Mouse (Mus musculus): ENCODE measurements at regions not wholly inside any gene's neighbourhood (a gene's known extent, or its start where the extent isn't known, plus 50 kb on each side); places are given as distances from the start of the nearest gene placed in this dataset.

GRCm38 (mm10) chr12:107771809-107772208 lies 231.6 kb downstream of the Bcl11b start:
- no peaks in the 10 kb centered on the region for H3K36me3 ChIP-seq (ENCODE audit: insufficient read depth, low read length)
- peak; percentile 77 for ATAC-seq (ENCODE audit: low FRiP score, low TSS enrichment)

GRCm38 (mm10) chr12:107778046-107778445 lies 225.4 kb downstream of the Bcl11b start:
- no peaks in the 10 kb centered on the region for H3K4me1 ChIP-seq (ENCODE audit: insufficient read depth, low read length)
- no peak overlapping the region for H3K27ac ChIP-seq (ENCODE audit: low read length)
- no peak for ATAC-seq (ENCODE audit: low FRiP score, low TSS enrichment)
- H3K9ac ChIP-seq (replicated peaks; ENCODE audit: low read length) = no peak overlapping the region
- H3K36me3 ChIP-seq (ENCODE audit: insufficient read depth, low read length) = no peaks in the 10 kb centered on the region
- no peak overlapping the region for H3K4me2 ChIP-seq (replicated peaks; ENCODE audit: low read depth, low read length)
- H3K27me3 ChIP-seq (ENCODE audit: insufficient read depth, low read length) = no peaks in the 10 kb centered on the region
- no peaks in the 10 kb centered on the region for H3K9me3 ChIP-seq (ENCODE audit: low read length)
- 70% methylated on average over 9 of the region's 9 CpGs for WGBS
- H3K4me3 ChIP-seq (ENCODE audit: low read length) = no peak overlapping the region

More at GRCm38 (mm10) chr12:107771809-107772208, 231.6 kb downstream of the Bcl11b start:
- Histone ChIP-seq H3K4me3 (ENCODE audit: low read length) (no peak overlapping the region), H3K4me2 (replicated peaks; ENCODE audit: low read depth, low read length) (no peak overlapping the region), H3K27ac (ENCODE audit: low read length) (no peak overlapping the region), H3K4me1 (ENCODE audit: insufficient read depth, low read length) (no peaks in the 10 kb centered on the region), H3K27me3 (ENCODE audit: insufficient read depth, low read length) (no peaks in the 10 kb centered on the region), H3K9ac (replicated peaks; ENCODE audit: low read length) (no peak overlapping the region), H3K9me3 (ENCODE audit: low read length) (no peaks in the 10 kb centered on the region)
- 28% methylated on average over 3 of the region's 3 CpGs for WGBS

GRCm38 (mm10) chr12:107779306-107780057 lies 223.9 kb downstream of the Bcl11b start:
- no peaks in the 10 kb centered on the region for H3K4me1 ChIP-seq (ENCODE audit: insufficient read depth, low read length)
- H3K4me3 ChIP-seq (ENCODE audit: low read length) = no peak overlapping the region
- 86% methylated on average over 13 of the region's 13 CpGs for WGBS
- no peak overlapping the region for H3K4me2 ChIP-seq (replicated peaks; ENCODE audit: low read depth, low read length)
- H3K27ac ChIP-seq (ENCODE audit: low read length) = no peak overlapping the region
- no peak overlapping the region for H3K9ac ChIP-seq (replicated peaks; ENCODE audit: low read length)
- no peaks in the 10 kb centered on the region for H3K9me3 ChIP-seq (ENCODE audit: low read length)
- H3K36me3 ChIP-seq (ENCODE audit: insufficient read depth, low read length) = no peaks in the 10 kb centered on the region
- ATAC-seq (ENCODE audit: low FRiP score, low TSS enrichment) = no peak
- H3K27me3 ChIP-seq (ENCODE audit: insufficient read depth, low read length) = no peaks in the 10 kb centered on the region

- Histone ChIP-seq H3K4me1 (ENCODE audit: insufficient read depth, low read length) (no peaks in the 10 kb centered on the region), H3K9me3 (ENCODE audit: low read length) (no peaks in the 10 kb centered on the region), H3K27ac (ENCODE audit: low read length) (no peak overlapping the region), H3K9ac (replicated peaks; ENCODE audit: low read length) (no peak overlapping the region), H3K27me3 (ENCODE audit: insufficient read depth, low read length) (no peaks in the 10 kb centered on the region), H3K4me2 (replicated peaks; ENCODE audit: low read depth, low read length) (no peak overlapping the region), H3K4me3 (ENCODE audit: low read length) (no peak overlapping the region), H3K36me3 (ENCODE audit: insufficient read depth, low read length) (no peaks in the 10 kb centered on the region)
- 73% methylated on average over 3 of the region's 3 CpGs for WGBS
- no peak for ATAC-seq (ENCODE audit: low FRiP score, low TSS enrichment)
These were observed 221.3 kb downstream of the Bcl11b start for GRCm38 (mm10) chr12:107782147-107782546.

GRCm38 (mm10) chr12:107783831-107784230 lies 219.6 kb downstream of the Bcl11b start:
- no peaks in the 10 kb centered on the region for H3K27me3 ChIP-seq (ENCODE audit: insufficient read depth, low read length)
- no peaks in the 10 kb centered on the region for H3K36me3 ChIP-seq (ENCODE audit: insufficient read depth, low read length)
- no peak for ATAC-seq (ENCODE audit: low FRiP score, low TSS enrichment)
- no peaks in the 10 kb centered on the region for H3K4me1 ChIP-seq (ENCODE audit: insufficient read depth, low read length)
- H3K4me2 ChIP-seq (replicated peaks; ENCODE audit: low read depth, low read length) = no peak overlapping the region
- no peaks in the 10 kb centered on the region for H3K9me3 ChIP-seq (ENCODE audit: low read length)
- 63% methylated on average over 7 of the region's 7 CpGs for WGBS
- H3K27ac ChIP-seq (ENCODE audit: low read length) = no peak overlapping the region
- H3K4me3 ChIP-seq (ENCODE audit: low read length) = no peak overlapping the region
- H3K9ac ChIP-seq (replicated peaks; ENCODE audit: low read length) = no peak overlapping the region

- 37% methylated on average over 6 of the region's 6 CpGs for WGBS
- Histone ChIP-seq H3K4me2 (replicated peaks; ENCODE audit: low read depth, low read length) (no peak overlapping the region), H3K9ac (replicated peaks; ENCODE audit: low read length) (no peak overlapping the region), H3K4me1 (ENCODE audit: insufficient read depth, low read length) (no peaks in the 10 kb centered on the region), H3K9me3 (ENCODE audit: low read length) (no peaks in the 10 kb centered on the region), H3K4me3 (ENCODE audit: low read length) (no peak overlapping the region), H3K27ac (ENCODE audit: low read length) (no peak overlapping the region), H3K36me3 (ENCODE audit: insufficient read depth, low read length) (no peaks in the 10 kb centered on the region), H3K27me3 (ENCODE audit: insufficient read depth, low read length) (no peaks in the 10 kb centered on the region)
- peak; percentile 63; the same call in 1 of the 2 replicates for ATAC-seq (ENCODE audit: low FRiP score, low TSS enrichment)
These were observed 213.6 kb downstream of the Bcl11b start for GRCm38 (mm10) chr12:107789818-107790217.

- H3K4me3 ChIP-seq (ENCODE audit: low read length) = no peak overlapping the region
- H3K27me3 ChIP-seq (ENCODE audit: insufficient read depth, low read length) = no peaks in the 10 kb centered on the region
- no peak overlapping the region for H3K4me2 ChIP-seq (replicated peaks; ENCODE audit: low read depth, low read length)
- no peaks in the 10 kb centered on the region for H3K9me3 ChIP-seq (ENCODE audit: low read length)
- no peaks in the 10 kb centered on the region for H3K4me1 ChIP-seq (ENCODE audit: insufficient read depth, low read length)
- no peak overlapping the region for H3K27ac ChIP-seq (ENCODE audit: low read length)
- WGBS = 87% methylated on average over 5 of the region's 5 CpGs
- H3K36me3 ChIP-seq (ENCODE audit: insufficient read depth, low read length) = no peaks in the 10 kb centered on the region
- no peak overlapping the region for H3K9ac ChIP-seq (replicated peaks; ENCODE audit: low read length)
- ATAC-seq (ENCODE audit: low FRiP score, low TSS enrichment) = no peak
These were observed 203.1 kb downstream of the Bcl11b start for GRCm38 (mm10) chr12:107800296-107800695.

GRCm38 (mm10) chr12:107807634-107808033 lies 195.8 kb downstream of the Bcl11b start:
- WGBS = 16% methylated on average over 11 of the region's 11 CpGs
- Histone ChIP-seq H3K9ac (replicated peaks; ENCODE audit: low read length) (no peak overlapping the region), H3K4me1 (ENCODE audit: insufficient read depth, low read length) (no peaks in the 10 kb centered on the region; the same call in 1 of the 2 replicates), H3K36me3 (ENCODE audit: insufficient read depth, low read length) (no peaks in the 10 kb centered on the region), H3K4me2 (replicated peaks; ENCODE audit: low read depth, low read length) (no peak overlapping the region), H3K9me3 (ENCODE audit: low read length) (no peaks in the 10 kb centered on the region), H3K27me3 (ENCODE audit: insufficient read depth, low read length) (no peaks in the 10 kb centered on the region), H3K27ac (ENCODE audit: low read length) (no peak overlapping the region), H3K4me3 (ENCODE audit: low read length) (no peak overlapping the region)
- ATAC-seq (ENCODE audit: low FRiP score, low TSS enrichment) = peak; percentile 27; the same call in 1 of the 2 replicates

- no peak overlapping the region for H3K9ac ChIP-seq (replicated peaks; ENCODE audit: low read length)
- H3K4me1 ChIP-seq (ENCODE audit: insufficient read depth, low read length) = no peaks in the 10 kb centered on the region; the same call in 1 of the 2 replicates
- ATAC-seq (ENCODE audit: low FRiP score, low TSS enrichment) = no peak
- H3K36me3 ChIP-seq (ENCODE audit: insufficient read depth, low read length) = no peaks in the 10 kb centered on the region
- H3K27ac ChIP-seq (ENCODE audit: low read length) = no peak overlapping the region
- no peak overlapping the region for H3K4me2 ChIP-seq (replicated peaks; ENCODE audit: low read depth, low read length)
- H3K9me3 ChIP-seq (ENCODE audit: low read length) = no peaks in the 10 kb centered on the region
- WGBS = 44% methylated on average over 9 of the region's 9 CpGs
- no peak overlapping the region for H3K4me3 ChIP-seq (ENCODE audit: low read length)
- H3K27me3 ChIP-seq (ENCODE audit: insufficient read depth, low read length) = no peaks in the 10 kb centered on the region
These were observed 195.2 kb downstream of the Bcl11b start for GRCm38 (mm10) chr12:107808158-107808715.

- WGBS = 25% methylated on average over 5 of the region's 5 CpGs
- Histone ChIP-seq H3K4me1 (ENCODE audit: insufficient read depth, low read length) (no peaks in the 10 kb centered on the region; the same call in 1 of the 2 replicates), H3K9ac (replicated peaks; ENCODE audit: low read length) (no peak overlapping the region), H3K27ac (ENCODE audit: low read length) (no peak overlapping the region), H3K9me3 (ENCODE audit: low read length) (no peaks in the 10 kb centered on the region), H3K4me3 (ENCODE audit: low read length) (no peak overlapping the region), H3K27me3 (ENCODE audit: insufficient read depth, low read length) (no peaks in the 10 kb centered on the region), H3K36me3 (ENCODE audit: insufficient read depth, low read length) (no peaks in the 10 kb centered on the region), H3K4me2 (replicated peaks; ENCODE audit: low read depth, low read length) (no peak overlapping the region)
- no peak for ATAC-seq (ENCODE audit: low FRiP score, low TSS enrichment)
These were observed 192.2 kb downstream of the Bcl11b start for GRCm38 (mm10) chr12:107811231-107811630.
